Mouse (Mus musculus): ENCODE measurements around the gene Btbd1. TPM values are rescaled to one million over a fixed set of nuclear protein-coding genes. Genes with fewer than 3 reads are reported as not detected.
"Not testable (repeated sequence)": the region's sequence is repeated elsewhere in the genome, so short reads cannot be mapped to it uniquely, and the experiment has no call there.

Gene Btbd1
- polyA plus RNA-seq, 1 experiment from 2014 or later: 18.1 TPM

- H3K4me3 ChIP-seq (replicated peaks): no peak overlapping the region
- H3K4me2 ChIP-seq: no peak overlapping the region
- H3K9me3 ChIP-seq (replicated peaks): no peaks in the 10 kb centered on the region
- no peak overlapping the region for H3K9ac ChIP-seq
- WGBS (ENCODE audit: insufficient replicate concordance): 48% methylated on average over 6 of the region's 6 CpGs
- H3K36me3 ChIP-seq (replicated peaks): no peaks in the 10 kb centered on the region
- no peaks in the 10 kb centered on the region for H3K4me1 ChIP-seq (replicated peaks)
- H3K27ac ChIP-seq (replicated peaks): no peak overlapping the region
- no peak for ATAC-seq (ENCODE audit: insufficient read depth)
- H3K27me3 ChIP-seq: peaks cover 19% of the 10 kb centered on the region
Measured at GRCm38 (mm10) chr7:81839746-81840145, 10.5 kb upstream of the Btbd1 start.

- not testable (repeated sequence) for H3K9me3 ChIP-seq (replicated peaks); H3K36me3 ChIP-seq (replicated peaks); H3K4me2 ChIP-seq; ATAC-seq (ENCODE audit: insufficient read depth); H3K27ac ChIP-seq (replicated peaks); H3K4me1 ChIP-seq (replicated peaks); H3K9ac ChIP-seq; H3K4me3 ChIP-seq (replicated peaks)
- WGBS (ENCODE audit: insufficient replicate concordance): 67% methylated on average over 5 of the region's 5 CpGs
- peaks cover 14% of the 10 kb centered on the region for H3K27me3 ChIP-seq
Measured at GRCm38 (mm10) chr7:81837771-81838170, 8.5 kb upstream of the Btbd1 start.

GRCm38 (mm10) chr7:81835430-81835829 is 6.2 kb upstream of the Btbd1 start:
- WGBS (ENCODE audit: insufficient replicate concordance): 65% methylated on average over 5 of the region's 5 CpGs
- no peak overlapping the region for H3K9ac ChIP-seq
- no peaks in the 10 kb centered on the region for H3K9me3 ChIP-seq (replicated peaks)
- no peak overlapping the region for H3K4me2 ChIP-seq
- 0 out of 2 replicates have a peak, but pooled peaks cover under 1% of the 10 kb centered on the region for H3K27me3 ChIP-seq
- H3K4me1 ChIP-seq (replicated peaks): no peaks in the 10 kb centered on the region
- H3K4me3 ChIP-seq (replicated peaks): no peak overlapping the region
- H3K36me3 ChIP-seq (replicated peaks): no peaks in the 10 kb centered on the region
- H3K27ac ChIP-seq (replicated peaks): no peak overlapping the region
- ATAC-seq (ENCODE audit: insufficient read depth): no peak

DNA sequence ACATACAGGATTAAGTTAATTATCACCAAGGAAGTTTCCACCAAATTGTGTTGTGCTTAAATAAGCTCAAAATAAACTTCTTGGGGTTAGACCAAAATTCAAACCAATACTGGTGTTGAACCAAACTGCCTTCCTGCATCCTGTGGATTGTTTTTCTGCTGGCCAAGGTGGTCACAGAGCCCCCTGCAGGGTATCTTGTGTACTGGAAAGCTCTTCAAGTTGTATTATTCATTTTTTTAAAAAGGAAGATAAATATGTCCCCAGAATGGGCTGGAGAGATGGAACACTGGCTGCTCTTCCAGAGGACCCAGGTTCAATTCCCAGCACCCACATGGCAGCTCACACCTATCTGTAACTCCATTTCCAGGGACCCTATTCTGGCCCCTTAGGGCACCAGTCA is 5.6 kb upstream of the Btbd1 start:
- H3K4me1 ChIP-seq (replicated peaks): peaks cover 3% of the 10 kb centered on the region
- no peaks in the 10 kb centered on the region for H3K27me3 ChIP-seq
- no peak for ATAC-seq (ENCODE audit: insufficient read depth)
- H3K9ac ChIP-seq: no peak overlapping the region
- H3K4me3 ChIP-seq (replicated peaks): no peak overlapping the region
- H3K4me2 ChIP-seq: no peak overlapping the region
- H3K36me3 ChIP-seq (replicated peaks): no peaks in the 10 kb centered on the region
- no peaks in the 10 kb centered on the region for H3K9me3 ChIP-seq (replicated peaks)
- H3K27ac ChIP-seq (replicated peaks): no peak overlapping the region

DNA sequence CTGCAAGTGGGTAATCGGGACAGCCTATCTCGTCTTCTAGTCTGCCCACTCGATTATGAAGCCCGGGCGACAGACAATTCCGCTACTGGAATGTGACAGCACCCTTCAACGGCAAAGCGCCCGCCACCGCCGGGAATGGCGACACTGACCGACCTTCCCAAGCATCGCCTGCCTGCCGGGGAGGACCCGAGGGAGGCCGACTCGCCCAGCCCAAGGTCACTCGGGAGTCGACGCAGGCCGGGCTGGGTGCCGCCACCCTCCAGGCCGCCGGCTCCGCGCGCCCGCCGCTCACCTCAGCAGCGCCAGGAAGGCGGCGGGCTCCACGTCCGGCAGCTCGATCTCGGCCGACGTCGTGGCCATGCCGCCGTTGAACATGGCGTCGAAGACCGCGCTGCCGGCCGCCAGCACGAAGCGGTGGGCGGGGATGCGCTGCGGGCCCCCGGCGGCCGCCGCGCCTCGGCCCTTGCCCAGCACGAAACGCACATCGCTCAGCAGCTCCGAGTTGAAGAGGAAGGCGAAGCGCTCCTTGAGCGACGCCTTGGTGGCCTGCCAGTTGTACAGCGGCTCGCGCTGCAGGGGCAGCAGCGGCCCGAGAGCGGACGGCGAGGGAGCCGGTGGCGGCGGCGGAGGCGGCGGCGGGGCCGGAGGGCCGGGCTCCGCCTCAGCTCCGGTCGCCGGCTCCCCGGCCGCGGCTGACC is 401 bp downstream of the Btbd1 start:
- no peaks in the 10 kb centered on the region for H3K9me3 ChIP-seq (replicated peaks)
- peaks cover 39% of the 10 kb centered on the region for H3K4me1 ChIP-seq (replicated peaks)
- H3K4me3 ChIP-seq (replicated peaks): peak overlapping the region; percentile 92
- peak; percentile 64 for ATAC-seq (ENCODE audit: insufficient read depth)
- no peaks in the 10 kb centered on the region for H3K27me3 ChIP-seq
- peak overlapping the region; percentile 95 for H3K4me2 ChIP-seq
- peak overlapping the region; percentile 91 for H3K27ac ChIP-seq (replicated peaks)
- H3K36me3 ChIP-seq (replicated peaks): 0 out of 2 replicates have a peak, but pooled peaks cover 3% of the 10 kb centered on the region
- H3K9ac ChIP-seq: peak overlapping the region; percentile 74
- 0% methylated on average over 84 of the region's 91 CpGs for WGBS (ENCODE audit: insufficient replicate concordance)

GRCm38 (mm10) chr7:81827806-81828667 is 1.2 kb downstream of the Btbd1 start:
- H3K9ac ChIP-seq: peak overlapping the region; percentile 74
- peak overlapping the region; percentile 92 for H3K4me3 ChIP-seq (replicated peaks)
- H3K27me3 ChIP-seq: no peaks in the 10 kb centered on the region
- no peak for ATAC-seq (ENCODE audit: insufficient read depth)
- H3K9me3 ChIP-seq (replicated peaks): no peaks in the 10 kb centered on the region
- H3K36me3 ChIP-seq (replicated peaks): 0 out of 2 replicates have a peak, but pooled peaks cover 5% of the 10 kb centered on the region
- WGBS (ENCODE audit: insufficient replicate concordance): 17% methylated on average over 17 of the region's 17 CpGs
- peak overlapping the region; percentile 95 for H3K4me2 ChIP-seq
- H3K27ac ChIP-seq (replicated peaks): peak overlapping the region; percentile 91
- peaks cover 39% of the 10 kb centered on the region for H3K4me1 ChIP-seq (replicated peaks)

GRCm38 (mm10) chr7:81825381-81825780 is 3.9 kb downstream of the Btbd1 start:
- no peak for ATAC-seq (ENCODE audit: insufficient read depth)
- Histone ChIP-seq H3K27ac (replicated peaks) (no peak overlapping the region), H3K36me3 (replicated peaks) (0 out of 2 replicates have a peak, but pooled peaks cover 5% of the 10 kb centered on the region), H3K9me3 (replicated peaks) (no peaks in the 10 kb centered on the region), H3K4me3 (replicated peaks) (no peak overlapping the region), H3K4me2 (no peak overlapping the region), H3K9ac (no peak overlapping the region), H3K27me3 (no peaks in the 10 kb centered on the region), H3K4me1 (replicated peaks) (peaks cover 39% of the 10 kb centered on the region)
- WGBS (ENCODE audit: insufficient replicate concordance): 66% methylated on average over 3 of the region's 3 CpGs

DNA sequence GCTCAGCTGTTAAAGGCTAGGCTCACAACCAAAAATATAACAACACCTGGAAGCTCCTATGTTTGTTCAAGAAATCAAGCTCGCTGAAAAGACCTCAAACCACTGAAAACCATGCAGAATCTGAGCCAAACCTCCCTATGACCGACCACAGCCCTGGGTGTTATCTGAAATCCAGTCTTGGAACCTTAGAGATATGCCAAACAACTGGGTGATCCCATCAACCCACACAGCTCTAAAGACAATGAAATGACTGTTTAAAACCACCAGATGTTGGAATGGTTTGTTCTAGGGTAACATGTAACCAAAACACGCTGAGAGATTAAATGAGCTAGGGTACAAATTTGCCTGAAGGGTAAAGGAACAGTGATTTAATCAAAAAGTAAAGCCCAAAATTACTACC is 4.3 kb downstream of the Btbd1 start:
- no peak overlapping the region for H3K27ac ChIP-seq (replicated peaks)
- ATAC-seq (ENCODE audit: insufficient read depth): no peak
- no peaks in the 10 kb centered on the region for H3K9me3 ChIP-seq (replicated peaks)
- H3K27me3 ChIP-seq: no peaks in the 10 kb centered on the region
- 35% methylated on average over 3 of the region's 3 CpGs for WGBS (ENCODE audit: insufficient replicate concordance)
- H3K36me3 ChIP-seq (replicated peaks): 0 out of 2 replicates have a peak, but pooled peaks cover 5% of the 10 kb centered on the region
- H3K4me1 ChIP-seq (replicated peaks): peaks cover 36% of the 10 kb centered on the region
- H3K9ac ChIP-seq: no peak overlapping the region
- H3K4me2 ChIP-seq: no peak overlapping the region
- H3K4me3 ChIP-seq (replicated peaks): no peak overlapping the region

- Histone ChIP-seq H3K36me3 (replicated peaks) (peaks cover 16% of the 10 kb centered on the region), H3K4me3 (replicated peaks) (no peak overlapping the region), H3K27ac (replicated peaks) (no peak overlapping the region), H3K4me1 (replicated peaks) (0 out of 2 replicates have a peak, but pooled peaks cover 4% of the 10 kb centered on the region), H3K9me3 (replicated peaks) (no peaks in the 10 kb centered on the region), H3K9ac (no peak overlapping the region), H3K4me2 (no peak overlapping the region), H3K27me3 (no peaks in the 10 kb centered on the region)
- WGBS (ENCODE audit: insufficient replicate concordance): 51% methylated on average over 5 of the region's 5 CpGs
- no peak for ATAC-seq (ENCODE audit: insufficient read depth)
Measured at GRCm38 (mm10) chr7:81806067-81806466, 23.2 kb downstream of the Btbd1 start.

DNA sequence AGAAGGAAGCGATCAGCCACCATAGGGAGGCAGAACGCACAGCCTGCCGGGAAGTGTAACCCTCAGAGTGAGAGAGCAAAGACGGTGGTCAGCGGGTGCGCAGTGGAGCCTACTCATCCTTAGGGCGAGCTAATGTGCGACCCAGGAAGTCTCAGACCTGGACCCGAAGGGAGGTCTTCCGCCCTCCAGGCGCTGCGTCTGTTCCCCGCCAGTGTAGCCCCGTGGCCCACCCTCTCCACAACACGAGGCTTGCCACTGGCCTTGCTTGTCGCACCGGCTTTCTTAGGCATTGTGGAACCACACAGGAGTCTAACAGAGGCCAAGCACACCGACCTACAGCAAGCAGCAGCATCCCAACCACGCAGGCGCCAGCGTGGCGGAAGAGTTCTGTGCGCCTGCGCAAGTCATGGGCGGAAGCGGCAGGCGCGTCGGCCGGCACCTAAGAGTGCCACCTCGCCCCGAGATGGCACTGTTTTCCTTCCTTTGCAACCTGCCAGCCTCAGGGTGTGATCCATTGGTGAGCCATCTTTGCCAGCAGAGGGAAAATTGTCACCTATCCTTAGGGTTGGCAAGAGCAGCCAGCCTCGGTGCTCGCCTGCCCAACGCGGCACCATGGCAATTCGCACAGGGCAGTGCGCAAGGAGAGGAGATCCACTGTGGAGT is 40.0 kb downstream of the Btbd1 start, which contains the start of gene 3110040N11Rik:
Gene 3110040N11Rik, minus strand, starts transcription at position 384 of the 663 bp plus-strand sequence.
- peak within 1 kb of the TSS; percentile 77 for H3K9ac ChIP-seq
- peak within 1 kb of the TSS; percentile 70 for H3K4me3 ChIP-seq (replicated peaks)
- H3K27ac ChIP-seq (replicated peaks): peak within 1 kb of the TSS; percentile 91
- no peaks in the 10 kb centered on the region for H3K27me3 ChIP-seq
- ATAC-seq (ENCODE audit: insufficient read depth): peak; percentile 92
- peaks cover 13% of the 10 kb centered on the region for H3K36me3 ChIP-seq (replicated peaks)
- H3K4me1 ChIP-seq (replicated peaks): peaks cover 17% of the 10 kb centered on the region
- no peaks in the 10 kb centered on the region for H3K9me3 ChIP-seq (replicated peaks)
- under 1% methylated on average over 38 of the region's 38 CpGs for WGBS (ENCODE audit: insufficient replicate concordance)
- H3K4me2 ChIP-seq: peak within 1 kb of the TSS; percentile 92

GRCm38 (mm10) chr7:81788536-81788935 is 40.7 kb downstream of the Btbd1 start:
- H3K9ac ChIP-seq: peak overlapping the region; percentile 77
- peaks cover 7% of the 10 kb centered on the region for H3K36me3 ChIP-seq (replicated peaks)
- peak overlapping the region; percentile 91 for H3K27ac ChIP-seq (replicated peaks)
- H3K4me1 ChIP-seq (replicated peaks): peaks cover 17% of the 10 kb centered on the region
- no peaks in the 10 kb centered on the region for H3K27me3 ChIP-seq
- no peaks in the 10 kb centered on the region for H3K9me3 ChIP-seq (replicated peaks)
- 3% methylated on average over 5 of the region's 5 CpGs for whole genome bisulfite sequencing (ENCODE audit: insufficient replicate concordance)
- ATAC-seq (ENCODE audit: insufficient read depth): no peak; the same call in 1 of the 2 replicates
- H3K4me3 ChIP-seq (replicated peaks): peak overlapping the region; percentile 70
- peak overlapping the region; percentile 92 for H3K4me2 ChIP-seq

Data from liver, embryonic 15.5 days (tissue).